Mouse (Mus musculus) forelimb bud, embryonic 11.5 days (tissue): ENCODE data around the gene Naglu.

Source experiments
- DNase-seq: peaks from one replicate; pipeline ENCODE4 v3.0.0-alpha.2; 2012; ENCODE audit warnings: low read depth, low spot score

Naglu gene

GRCm38 (mm10) chr11:101057860-101058259, 12.0 kb upstream of the Naglu start:
- peak; percentile 76 for DNase-seq

DNA sequence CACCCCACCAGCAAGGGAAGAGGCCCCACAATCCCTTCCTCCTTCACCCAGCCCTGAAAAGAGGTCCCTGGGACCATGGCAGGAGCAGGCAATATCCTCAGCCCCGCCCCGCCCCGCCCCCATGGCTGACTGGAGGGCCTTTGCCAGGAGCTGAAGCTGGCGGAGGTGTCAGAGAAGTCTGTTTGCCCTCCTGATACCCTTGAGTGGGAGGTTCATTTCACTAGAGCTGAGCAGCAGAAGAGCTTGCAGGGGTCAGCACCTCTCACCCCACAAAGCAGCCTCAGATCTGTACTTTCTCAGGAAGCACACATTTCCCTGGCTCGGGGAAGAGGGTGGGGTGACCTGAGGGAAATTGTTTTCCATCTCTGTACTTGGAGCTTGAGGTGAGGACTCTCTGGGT, 11.1 kb upstream of the Naglu start:
- DNase-seq = no peak

DNA sequence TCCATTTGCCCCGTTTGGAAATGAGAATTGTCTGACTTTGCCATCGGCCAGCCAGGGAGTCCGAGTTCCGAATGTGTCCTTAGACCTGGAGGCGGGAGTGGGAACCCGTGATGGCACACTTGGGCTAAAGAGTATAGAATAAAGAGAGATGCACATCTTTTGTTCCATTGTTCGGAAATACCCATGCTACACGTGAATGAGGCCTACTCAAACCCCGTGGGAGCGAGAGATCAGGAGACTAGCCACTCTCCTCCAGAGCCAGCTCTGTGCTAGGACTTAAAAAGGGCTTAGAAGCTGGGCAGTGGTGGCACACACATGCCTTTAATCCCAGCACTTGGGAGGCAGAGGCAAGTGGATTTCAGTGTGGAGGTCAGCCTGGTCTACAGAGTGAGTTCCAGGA, 10.3 kb upstream of the Naglu start:
- no peak for DNase-seq

GRCm38 (mm10) chr11:101060126-101060525, 9.7 kb upstream of the Naglu start:
- DNase-seq = no peak

GRCm38 (mm10) chr11:101061049-101061448, 8.8 kb upstream of the Naglu start:
- DNase-seq = no peak

DNA sequence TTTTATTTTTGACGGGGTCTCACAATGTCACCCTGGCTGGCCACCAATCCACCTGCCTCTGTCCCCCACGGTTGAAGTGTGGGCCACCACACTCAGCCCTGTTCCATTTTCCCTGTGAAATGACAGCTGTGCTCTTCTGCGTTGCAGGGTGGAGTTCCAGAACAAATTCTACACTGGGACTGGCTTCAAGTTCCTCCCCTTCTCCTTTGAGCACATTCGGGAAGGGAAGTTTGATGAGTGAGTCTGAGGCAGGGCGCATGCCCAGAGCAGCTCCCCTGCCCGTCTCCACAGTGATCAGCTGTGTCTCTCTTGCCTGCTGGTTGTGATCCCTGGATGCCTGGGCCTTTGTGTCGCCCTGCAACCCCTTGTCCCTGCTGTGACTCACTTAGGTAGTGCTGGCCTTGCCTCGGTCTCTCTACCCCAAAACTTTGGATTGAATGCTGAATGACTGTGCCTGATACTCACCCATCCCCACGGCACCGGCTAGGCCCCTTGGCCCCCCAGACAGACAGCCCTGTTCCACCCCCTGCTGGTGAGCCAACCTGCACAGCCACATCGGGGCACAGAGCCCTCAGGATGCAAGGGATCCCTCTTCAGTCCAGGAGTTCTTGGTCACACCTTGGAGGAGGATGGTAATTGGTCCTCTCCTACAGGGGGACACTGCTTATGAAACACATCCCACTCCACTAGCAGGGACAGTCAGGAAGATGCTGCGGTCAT, 7.5 kb upstream of the Naglu start:
- no peak for DNase-seq

- DNase-seq = no peak
Measured at GRCm38 (mm10) chr11:101062971-101063675, 6.7 kb upstream of the Naglu start.

GRCm38 (mm10) chr11:101063676-101064327, 6.0 kb upstream of the Naglu start:
- DNase-seq = no peak

DNA sequence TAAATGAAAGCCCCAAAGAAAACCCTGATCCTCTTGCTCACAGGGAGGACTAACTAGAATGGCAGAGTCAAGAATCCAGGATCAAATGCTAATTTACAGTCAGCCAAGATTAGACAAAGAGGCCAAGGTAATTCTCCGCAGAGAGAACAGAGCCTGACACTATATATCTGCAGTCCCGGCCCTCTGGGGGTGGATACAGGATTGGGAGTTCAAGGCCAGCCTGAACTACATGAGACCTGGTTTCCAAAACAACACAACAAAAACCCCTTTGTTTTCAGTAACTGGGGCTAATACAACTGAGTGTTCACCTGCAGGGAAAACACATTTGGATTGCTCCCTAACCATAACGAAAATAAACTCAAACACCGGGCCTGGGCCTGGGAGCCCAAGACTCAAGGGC, 5.3 kb upstream of the Naglu start:
- DNase-seq = no peak

DNA sequence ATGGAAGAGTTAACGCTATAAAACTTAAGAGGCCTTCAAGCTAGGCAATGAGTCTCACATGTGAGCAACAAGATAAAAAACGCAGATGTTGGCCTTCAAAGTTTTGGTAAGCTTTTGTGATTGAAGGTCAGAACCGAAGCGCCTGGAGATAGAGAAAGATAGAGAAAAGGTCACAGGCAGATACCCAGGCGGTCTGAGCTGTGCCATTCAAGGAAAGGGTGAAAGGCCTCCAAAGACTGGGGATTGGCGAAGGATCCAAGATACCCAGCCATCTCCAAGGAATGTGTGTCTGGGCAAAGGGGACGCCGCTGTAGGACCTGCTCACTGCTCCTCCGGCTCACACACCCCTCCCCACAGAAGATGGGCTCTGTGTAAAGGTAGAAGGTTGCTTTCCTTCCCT, 4.8 kb upstream of the Naglu start:
- DNase-seq = no peak

DNA sequence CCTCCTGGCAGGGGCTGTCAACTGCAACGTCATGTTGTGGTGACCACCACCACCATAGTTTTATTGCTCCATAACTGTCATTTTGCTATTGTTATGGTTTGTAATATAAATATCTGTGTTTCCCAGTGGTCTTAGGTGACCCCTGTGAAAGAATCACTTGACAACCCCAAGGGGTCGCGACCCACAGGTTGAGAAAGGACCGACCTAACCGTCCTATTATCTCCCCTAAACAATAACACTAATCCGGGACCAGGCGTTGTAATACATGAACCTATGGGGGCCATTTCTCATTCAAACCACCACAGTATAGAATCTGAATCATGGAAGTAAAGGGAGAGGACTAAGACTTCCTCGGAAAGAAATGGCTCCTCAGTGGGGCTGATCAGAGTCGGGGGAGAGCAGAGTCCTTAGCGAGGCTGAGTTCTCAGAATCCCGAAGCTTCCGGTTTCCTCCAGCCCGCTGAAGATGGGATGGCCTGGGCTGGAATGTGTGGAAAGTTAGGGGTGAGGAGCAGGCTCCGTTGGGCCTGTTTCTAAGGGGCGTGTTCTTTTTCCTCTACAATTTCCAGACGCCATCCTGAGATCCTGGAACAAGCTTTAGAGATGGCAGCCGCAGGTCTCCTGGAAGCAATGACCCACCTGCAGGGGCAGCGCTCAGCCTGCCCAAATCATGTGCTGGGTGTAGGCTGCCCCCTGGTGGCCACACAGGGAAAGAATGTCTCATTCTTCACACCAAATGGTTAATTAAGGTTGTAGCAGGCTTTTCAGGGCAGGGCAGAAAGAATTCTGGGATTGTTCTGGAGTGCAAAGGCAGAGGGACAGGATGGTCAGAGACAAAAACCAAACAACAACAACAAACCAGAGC, 3.0 kb upstream of the Naglu start:
- peak; percentile 88 for DNase-seq

DNA sequence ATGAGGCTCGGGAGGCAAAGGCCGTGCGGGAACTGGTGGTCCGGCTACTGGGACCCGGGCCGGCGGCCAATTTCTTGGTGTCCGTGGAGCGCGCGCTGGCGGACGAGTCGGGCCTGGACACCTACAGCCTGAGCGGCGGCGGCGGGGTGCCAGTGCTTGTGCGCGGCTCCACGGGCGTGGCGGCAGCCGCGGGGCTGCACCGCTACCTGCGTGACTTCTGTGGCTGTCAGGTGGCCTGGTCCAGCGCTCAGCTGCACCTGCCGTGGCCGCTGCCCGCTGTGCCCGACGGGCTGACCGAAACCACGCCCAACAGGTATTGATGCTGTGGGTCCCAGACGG, 346 bp downstream of the Naglu start:
- no peak for DNase-seq

DNA sequence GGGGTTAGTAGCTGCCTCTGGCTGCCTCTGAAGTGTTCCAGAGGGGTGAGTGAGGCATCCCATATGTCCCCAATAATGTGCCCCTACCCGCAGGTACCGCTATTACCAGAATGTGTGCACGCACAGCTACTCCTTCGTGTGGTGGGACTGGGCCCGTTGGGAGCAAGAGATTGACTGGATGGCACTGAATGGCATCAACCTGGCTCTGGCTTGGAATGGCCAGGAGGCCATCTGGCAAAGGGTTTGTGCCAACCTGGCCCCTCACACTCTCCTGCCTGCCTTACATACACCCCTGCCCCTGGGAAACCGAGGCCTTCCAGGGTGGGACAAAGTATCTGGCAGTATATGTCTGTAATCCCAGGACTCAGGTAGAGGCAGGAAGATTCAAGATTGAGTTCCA, 1.2 kb downstream of the Naglu start:
- DNase-seq = no peak

DNA sequence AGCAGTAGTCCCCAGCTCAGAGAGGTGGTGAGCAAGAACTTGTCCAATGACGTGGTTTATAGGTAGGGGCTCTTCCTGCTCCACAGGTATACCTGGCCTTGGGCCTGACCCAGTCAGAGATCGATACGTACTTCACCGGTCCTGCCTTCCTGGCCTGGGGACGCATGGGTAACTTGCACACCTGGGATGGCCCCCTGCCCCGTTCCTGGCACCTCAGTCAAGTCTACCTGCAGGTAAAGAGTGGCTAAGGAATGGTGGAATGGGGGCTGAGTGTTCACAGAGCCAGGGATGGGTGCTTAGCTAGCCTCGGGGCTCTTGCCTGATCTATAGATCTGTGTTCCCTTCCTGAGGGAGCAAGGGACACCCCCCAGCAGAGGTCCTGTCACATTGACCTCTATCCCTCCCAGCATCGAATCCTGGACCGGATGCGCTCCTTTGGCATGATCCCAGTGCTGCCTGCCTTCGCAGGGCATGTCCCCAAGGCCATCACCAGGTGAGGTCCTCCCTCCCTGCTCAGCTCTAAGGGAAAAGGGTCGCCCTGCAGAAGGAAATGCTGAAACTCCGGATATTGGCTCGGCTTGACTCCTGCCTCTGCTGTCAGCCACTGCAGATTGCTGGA, 2.1 kb downstream of the Naglu start:
- no peak for DNase-seq

DNA sequence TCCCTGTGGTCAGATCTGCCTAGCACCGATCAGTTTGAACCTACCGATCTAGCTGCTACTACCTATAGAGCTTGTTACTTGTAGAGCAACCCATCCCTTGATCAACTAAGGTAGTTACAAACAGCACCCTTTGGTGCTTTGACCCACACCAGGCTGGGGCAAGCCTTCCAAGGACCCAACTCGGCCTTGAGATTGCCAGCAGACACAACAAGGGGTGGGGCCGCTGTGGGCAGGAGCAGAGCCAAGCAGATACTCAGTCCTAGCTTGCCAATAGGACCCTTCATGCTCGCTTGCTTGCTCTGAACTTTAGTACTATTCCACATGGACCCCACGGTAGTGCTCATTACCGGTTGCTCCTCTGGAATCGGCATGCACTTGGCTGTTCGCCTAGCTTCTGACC, 8.3 kb downstream of the Naglu start, which contains the start of gene Hsd17b1:
TSS of gene Hsd17b1 (plus strand) at position 291 of the 400 bp plus-strand sequence.
- no peak for DNase-seq

- no peak for DNase-seq
Measured at GRCm38 (mm10) chr11:101079746-101080145, 9.9 kb downstream of the Naglu start.

GRCm38 (mm10) chr11:101080421-101080820, 10.6 kb downstream of the Naglu start:
- no peak for DNase-seq

DNA sequence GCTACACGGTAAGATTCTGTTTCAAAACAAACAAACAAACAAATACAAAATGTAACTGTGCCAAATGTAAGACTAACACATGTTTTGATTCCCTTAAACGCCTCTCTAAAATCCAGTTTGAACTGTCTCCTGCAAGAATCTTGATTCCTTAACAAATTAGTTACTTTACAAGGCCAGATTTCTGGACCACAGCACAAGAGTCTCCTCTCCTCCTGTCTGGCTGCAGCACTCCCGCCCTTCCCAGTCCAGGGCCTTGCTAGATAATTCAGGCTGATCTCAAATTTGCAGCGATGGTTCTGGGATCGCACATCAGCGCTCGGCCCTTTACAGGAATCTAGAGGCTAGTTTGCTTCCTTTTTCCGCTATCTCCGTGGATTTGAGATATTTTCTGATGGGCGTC, 11.8 kb downstream of the Naglu start:
- DNase-seq = no peak

GRCm38 (mm10) chr11:101082208-101083082, 12.6 kb downstream of the Naglu start, which contains the start of gene Coasy:
Coasy (plus strand) TSS chr11:101082565.
- peak; percentile 89 for DNase-seq

DNA sequence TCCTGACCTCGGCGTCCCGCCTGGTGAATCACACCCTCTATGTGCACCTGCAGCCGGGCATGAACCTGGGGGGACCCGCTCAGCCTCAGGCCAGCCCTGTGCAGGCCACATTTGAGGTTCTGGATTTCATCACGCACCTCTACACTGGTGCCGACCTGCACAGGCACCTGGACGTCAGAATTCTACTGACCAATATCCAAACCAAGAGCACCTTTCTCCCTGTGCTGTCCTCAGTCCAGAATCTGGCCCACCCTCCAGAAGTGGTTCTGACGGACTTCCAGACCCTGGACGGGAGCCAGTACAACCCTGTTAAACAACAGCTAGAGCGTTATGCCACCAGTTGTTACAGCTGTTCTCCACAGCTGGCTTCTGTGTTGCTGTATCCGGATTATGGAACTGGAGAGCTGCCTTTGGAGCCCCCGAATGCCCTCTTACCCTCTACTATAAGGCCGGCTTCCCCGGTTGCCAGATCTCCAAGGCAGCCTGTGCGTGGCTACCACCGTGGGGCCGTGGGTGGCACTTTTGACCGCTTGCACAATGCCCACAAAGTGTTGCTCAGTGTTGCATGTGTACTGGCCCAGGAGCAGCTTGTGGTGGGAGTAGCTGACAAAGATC, 13.4 kb downstream of the Naglu start:
- no peak for DNase-seq
